Mouse (Mus musculus) A20 (cell line): ENCODE data around the gene Olfr1444.
A peak's percentile ranks its signal among the peaks of the same experiment; 100 is the strongest.

Source experiments
- DNase-seq: peaks from one replicate; pipeline ENCODE4 v3.0.0-alpha.2; 2011; ENCODE audit warnings: low read depth, low spot score

The Olfr1444 gene

DNA sequence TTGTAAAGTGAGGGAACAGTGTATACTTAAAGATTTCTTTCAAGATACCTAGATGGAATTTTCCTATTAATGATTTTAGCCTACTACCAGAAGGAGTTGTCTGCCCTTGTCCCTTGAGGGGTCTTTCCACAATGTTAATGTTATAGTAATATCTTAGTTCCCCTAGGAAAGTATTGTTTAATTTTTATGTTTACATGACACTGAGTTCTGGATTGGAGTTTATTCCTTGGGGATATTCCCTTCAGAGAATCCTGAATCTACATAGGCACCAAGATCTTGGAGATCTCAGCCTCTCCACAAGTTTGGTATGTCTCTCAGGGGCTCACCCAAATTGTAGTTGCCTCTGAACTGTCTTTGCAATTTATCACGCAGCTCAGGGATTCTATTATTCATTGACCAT is at the start of gene Olfr1444:
TSS of gene Olfr1444 (plus strand) at position 301 of the 400 bp plus-strand sequence.
- no peak for DNase-seq

DNA sequence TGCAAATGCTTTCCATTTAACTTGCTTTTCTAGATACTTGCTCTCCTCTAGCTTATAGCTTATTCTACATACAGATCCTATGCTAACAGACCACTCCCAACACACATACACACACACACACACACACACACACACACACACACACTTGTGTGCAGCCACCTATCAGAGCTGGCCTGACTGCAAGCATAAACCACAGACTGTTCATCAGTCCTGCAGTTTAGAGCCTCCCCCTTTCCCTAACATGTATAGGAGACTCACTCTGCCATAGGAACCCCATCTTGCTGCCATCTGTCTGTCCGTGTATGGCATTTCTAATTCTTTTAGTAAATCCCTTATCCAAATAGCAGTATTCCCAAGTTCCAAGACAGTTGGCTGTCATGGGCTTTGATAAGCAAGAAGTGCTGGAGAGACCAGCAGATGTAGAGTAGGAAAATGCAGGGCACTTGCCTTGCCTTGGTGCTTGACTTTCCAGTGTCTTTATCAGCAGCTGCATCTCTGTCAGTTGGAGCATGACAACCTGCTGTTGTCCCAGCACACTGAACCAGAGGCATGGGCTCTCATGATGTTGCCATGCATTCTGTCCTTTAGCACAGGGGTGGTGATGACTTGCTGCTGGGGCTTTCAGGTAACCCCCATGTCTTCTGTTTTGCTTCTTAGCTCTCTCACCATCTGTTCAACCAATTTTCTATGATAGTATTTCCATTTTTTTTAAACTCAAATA is 44.3 kb upstream of the Olfr1444 start:
- no peak for DNase-seq

DNA sequence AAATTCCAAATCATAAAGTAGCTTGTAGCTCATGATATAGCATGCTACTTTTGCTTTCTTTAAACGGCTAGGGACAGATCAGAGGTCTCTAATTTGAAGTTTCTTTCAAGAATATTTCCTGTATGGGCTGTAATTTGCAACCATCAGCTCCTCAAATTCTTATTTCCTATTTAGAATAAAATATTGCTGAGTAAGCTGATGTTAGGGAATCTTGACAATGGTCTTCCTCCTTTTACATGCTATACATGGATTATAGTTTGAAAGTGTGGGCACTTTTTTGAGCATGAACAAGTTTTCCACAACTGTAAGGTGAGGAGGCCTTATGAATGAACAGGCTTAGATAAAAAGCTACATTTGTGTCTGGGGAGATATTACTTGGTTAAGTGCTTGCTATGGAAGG is 43.2 kb upstream of the Olfr1444 start:
- no peak for DNase-seq

DNA sequence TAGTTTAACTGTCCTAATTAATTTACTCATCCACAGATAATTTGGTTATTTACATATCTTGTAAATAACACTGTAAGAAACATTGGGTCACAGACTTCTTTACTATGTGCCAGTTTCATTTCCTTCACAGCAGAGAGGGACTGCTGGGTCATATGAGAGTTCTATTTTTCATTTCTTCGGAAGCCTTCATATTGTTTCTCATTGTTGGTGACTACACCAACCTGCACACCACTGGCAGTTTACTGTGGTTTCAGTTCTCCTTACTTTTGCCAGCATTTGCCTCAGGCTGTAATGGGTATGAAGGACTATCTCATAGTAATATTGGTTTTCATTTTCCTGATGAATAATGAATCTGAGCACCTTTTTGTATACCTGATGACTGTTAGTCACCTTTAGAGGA is 38.6 kb upstream of the Olfr1444 start:
- peak; percentile 73 for DNase-seq

DNA sequence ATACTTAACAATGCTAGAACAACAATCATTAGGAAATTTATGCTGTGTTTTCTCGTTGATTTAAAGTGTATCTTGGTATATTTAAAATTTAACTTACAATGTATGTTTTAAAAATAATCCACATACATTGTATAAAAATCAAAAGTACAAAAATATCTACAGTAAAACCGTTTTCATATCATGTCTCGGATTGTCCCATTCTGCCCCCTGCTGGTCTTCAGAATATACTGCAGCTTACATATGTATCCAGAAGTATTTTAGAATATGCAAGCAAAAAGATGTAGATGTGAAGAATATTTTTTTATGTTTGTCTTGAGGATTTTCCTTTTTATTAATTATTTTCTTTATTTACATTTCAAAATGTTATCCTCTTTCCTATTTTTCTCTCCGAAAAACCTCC is 36.7 kb upstream of the Olfr1444 start:
- peak; percentile 59 for DNase-seq

GRCm38 (mm10) chr19:12824549-12824948 is 32.5 kb upstream of the Olfr1444 start:
- DNase-seq: no peak

DNA sequence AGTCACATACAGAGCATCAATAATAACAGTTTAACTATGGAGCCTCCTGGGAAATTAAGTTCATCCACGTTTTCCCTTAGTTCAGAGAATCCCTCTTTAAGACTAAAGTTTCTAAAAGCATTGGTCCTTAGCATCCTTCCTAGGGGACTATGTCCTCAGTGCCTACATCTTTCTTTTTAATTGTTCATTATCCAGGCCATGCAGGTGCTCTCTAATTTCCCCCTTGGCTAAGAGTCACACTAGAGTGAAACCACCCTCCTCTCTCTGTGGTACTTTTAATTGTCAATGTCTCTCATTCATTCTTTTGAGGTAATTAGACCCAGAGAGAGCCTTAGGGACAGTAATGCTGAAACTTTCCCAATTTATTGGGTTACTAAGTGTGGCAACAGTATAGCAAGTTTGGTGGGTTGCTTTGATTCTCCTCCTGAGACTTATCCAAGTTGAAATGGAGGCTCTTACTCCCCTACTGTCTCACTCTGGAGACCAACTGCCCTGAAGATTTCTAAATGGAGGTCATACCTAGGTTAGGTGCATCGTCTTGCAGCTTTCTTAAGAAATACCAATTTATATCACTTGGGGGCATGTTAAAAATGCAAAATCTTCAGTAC is 26.2 kb upstream of the Olfr1444 start:
- no peak for DNase-seq

DNA sequence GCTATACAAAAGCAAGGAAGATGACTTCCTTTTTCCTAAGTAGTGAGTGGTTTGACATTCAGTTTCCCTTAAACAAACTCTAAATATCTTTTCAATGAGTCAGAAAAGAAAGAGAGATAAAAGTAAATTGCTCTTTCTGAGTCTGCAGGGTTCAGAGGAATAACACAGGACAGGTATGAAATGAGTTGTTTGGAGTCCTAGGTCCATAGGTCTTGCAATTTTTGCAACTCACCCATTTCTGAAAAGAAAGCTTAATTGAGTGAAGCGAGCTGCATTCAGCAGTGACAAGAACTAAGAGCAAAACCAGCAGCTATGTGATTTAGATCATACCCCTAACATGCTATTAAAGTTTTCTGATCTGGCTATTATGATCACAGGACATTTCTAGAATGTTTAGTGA is 25.5 kb upstream of the Olfr1444 start:
- no peak for DNase-seq

- DNase-seq: no peak
These were observed 23.5 kb upstream of the Olfr1444 start for GRCm38 (mm10) chr19:12833625-12834024.

DNA sequence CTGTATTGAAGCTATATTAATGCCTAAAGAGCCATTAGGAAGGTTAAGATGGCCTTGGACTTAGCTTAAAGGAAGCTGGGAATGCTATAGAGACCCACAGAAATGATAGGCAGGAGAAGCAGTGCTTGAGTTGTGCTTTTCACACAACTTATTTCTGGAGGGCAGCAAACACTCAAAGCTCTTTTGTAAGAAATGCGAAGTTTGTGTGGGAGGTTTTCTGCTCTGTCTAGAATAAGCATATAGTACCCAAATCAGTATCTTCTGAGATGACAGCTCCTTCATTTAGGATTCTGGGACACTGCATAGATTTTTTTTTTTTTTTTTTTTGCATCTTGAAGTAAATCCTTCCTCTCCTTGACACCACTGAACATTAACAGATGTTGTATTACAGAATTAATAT is 18.6 kb upstream of the Olfr1444 start:
- no peak for DNase-seq

DNA sequence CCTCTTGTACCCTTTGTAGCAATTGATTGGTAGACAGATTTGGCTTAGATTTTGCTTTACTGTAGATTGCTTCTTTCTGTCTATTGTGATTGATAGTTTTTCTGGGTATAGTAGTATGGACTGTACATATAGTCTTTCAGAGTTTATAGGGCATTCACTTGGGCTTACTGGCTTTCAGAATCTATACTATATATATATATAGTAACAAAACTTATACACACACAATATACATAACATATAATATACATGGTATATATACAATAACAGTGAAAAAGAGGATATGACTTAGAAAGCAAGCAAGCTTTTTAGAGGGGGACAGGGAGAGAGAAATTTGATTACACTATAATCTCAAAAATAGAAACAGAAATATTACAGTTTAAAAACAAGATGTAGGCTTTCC is 10.7 kb upstream of the Olfr1444 start, which contains the start of gene Gm5244:
TSS of gene Gm5244 (plus strand) at position 301 of the 400 bp plus-strand sequence.
- no peak for DNase-seq

DNA sequence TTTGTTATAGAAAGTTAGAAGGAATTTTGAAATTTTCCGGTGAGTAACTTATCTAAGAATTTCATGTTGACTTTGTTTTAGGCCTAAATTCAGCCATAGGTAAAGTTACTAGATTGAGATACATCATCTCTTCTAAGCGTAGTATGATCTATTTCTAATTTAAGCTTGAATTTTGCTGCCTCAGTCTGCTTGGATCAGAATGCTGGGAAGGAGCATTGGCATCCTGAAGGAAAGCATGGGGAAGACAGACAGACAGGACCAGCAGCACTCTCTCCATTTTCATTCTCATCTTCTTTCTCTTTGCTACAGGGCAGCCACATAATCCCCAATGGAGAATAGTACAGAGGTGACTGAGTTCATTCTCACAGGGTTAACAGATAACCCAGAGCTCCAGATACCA is 26.5 kb downstream of the Olfr1444 start, which contains the start of gene Olfr1445:
TSS of gene Olfr1445 (plus strand) at position 301 of the 400 bp plus-strand sequence.
- DNase-seq: no peak

DNA sequence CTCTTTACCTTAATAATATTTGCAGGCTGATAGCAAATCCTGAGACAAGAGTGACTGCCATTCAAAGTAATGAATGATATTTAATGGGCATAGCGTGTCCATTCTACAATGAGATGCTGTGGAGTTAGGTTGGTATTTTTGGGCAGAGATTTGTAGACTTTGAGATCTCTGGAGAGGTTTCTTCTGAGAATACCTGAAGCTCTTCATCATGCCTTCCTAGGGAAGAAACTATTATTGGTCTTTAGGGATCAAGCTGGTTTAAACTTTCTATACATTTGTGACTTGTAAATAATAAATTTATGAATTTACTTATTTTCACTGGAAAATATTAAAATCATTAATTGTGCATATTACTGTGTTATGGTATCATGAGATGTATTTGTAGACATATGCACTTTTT is 36.3 kb downstream of the Olfr1444 start, which contains the start of gene Olfr1446:
TSS of gene Olfr1446 (minus strand) at position 101 of the 400 bp plus-strand sequence.
- no peak for DNase-seq

DNA sequence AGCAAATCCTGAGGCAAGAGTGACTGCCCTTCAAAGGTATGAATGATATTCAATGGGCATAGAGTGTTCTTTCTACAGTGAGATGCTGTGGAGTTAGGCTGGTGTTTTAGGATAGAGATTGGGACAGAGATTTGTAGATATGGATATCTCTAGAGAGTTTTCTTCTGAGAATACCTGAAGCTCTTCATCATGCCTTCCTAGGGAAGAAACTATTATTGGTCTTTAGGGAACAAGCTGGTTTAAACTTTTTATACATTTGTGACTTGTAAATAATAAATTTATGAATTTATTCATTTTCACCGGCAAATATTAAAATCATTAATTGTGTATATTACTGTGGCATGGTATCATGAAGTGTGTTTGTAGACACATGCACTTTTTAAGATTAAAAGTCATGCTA is 46.6 kb downstream of the Olfr1444 start, which contains the start of gene Olfr1447:
TSS of gene Olfr1447 (minus strand) at position 101 of the 400 bp plus-strand sequence.
- DNase-seq: no peak
